Mouse (Mus musculus) embryonic fibroblast, embryonic 13.5 days (primary cell): Measurements from ENCODE around the gene Gm17332.

Experiments
- CTCF ChIP-seq: IDR thresholded peaks from 2 replicates; pipeline ENCODE4 v1.5.1; 2011; ENCODE audit warnings: mild to moderate bottlenecking, control low read depth, low read length, moderate library complexity, borderline replicate concordance; ENCODE audit not compliant: insufficient read depth
- POLR2A ChIP-seq: IDR thresholded peaks from 2 replicates; pipeline ENCODE4 v1.6.1; 2011; ENCODE audit warnings: low read depth, mild to moderate bottlenecking, control low read depth, low read length, moderate library complexity

GRCm38 (mm10) chr11:31157021-31157420 lies 25.2 kb downstream of the Gm17332 start:
- TF ChIP-seq CTCF (no peak), POLR2A (no peak)
